24 mouse cellular contexts compared by ENCODE assay signal in the genomic region with DNA sequence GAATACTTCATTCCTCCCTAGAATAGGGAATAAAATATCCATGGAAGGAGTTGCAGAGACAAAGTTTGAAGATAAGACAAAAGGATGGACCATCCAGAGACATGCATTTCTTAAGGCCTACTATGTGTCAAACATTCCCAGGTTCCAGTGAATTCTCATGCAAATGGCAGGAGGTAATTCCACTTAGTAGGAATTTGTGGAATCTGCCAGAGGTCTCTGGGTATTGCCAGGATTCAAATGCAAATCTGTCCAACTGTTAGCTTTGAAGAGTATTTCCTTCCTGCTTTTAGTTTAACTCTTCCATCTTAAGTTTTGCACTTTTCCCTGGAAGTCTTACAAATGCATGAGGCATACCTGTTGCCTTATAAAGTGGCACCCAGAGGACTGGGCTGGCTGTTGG.
A peak's percentile ranks its signal among the peaks of the same experiment; 100 is the strongest.
DNase-seq lines count a peak whose midpoint lies in the region; ATAC-seq and TF ChIP-seq lines count a peak whose summit lies in the region.
"Had no signal": no experiment of that assay in that cellular context is flagged by ENCODE, and none has a peak within 500 bp of the region (broad histone marks: within the 10 kb centered on the region; RNA-seq: fewer than 3 reads in every experiment).

No protein-coding gene starts in this region.

- in situ Hi-C loops in ES-E14 (cut with MboI; ENCODE audit: low sequenced_read_pairs in 2 of 2, unreplicated experiment in 2 of 2): no loop called here

- H3K9ac ChIP-seq in ES-Bruce4 (ENCODE audit: low read depth, poor library complexity, severe bottlenecking) (no peak overlapping the region), ES-E14 (ENCODE audit: insufficient read depth, low read depth, low read length, poor library complexity, severe bottlenecking) (no peak overlapping the region)
- H3K9ac ChIP-seq in neural tube, embryonic 15.5 days (replicated peaks): no peak overlapping the region
- H3K9ac ChIP-seq: embryonic facial prominence, embryonic 13.5 days; embryonic facial prominence, embryonic 15.5 days; forebrain, embryonic 12.5 days had no signal

- DNase-seq in ES-E14 (ENCODE audit: low read depth, low spot score) (peak; percentile 52), ZHBTc4 (ENCODE audit: low read depth, low spot score) (peak; percentile 89)
- DNase-seq in retina, embryonic 14.5 days (ENCODE audit: low spot score): no peak
- DNase-seq in kidney, postnatal 25 days: no peak
- DNase-seq: adrenal gland, adult 2 months; adrenal gland, postnatal 10 days; adrenal gland, postnatal 25 days; cerebellum, adult 11 months; cerebellum, adult 18-20 months; cerebellum, adult 8-10 months; cerebellum, adult 9-11 months; cerebellum, postnatal 14 days; cerebellum, postnatal 36 days; embryo, embryonic 11 days had no signal

- TF ChIP-seq CTCF in E14TG2a.4 (conservative IDR thresholded peaks at IDR 0.05; ENCODE audit: low read length) (no peak), ES-Bruce4 (IDR thresholded peaks at IDR 0.05; ENCODE audit: low read depth, low read length) (no peak)

- H3K4me3 ChIP-seq in E14TG2a.4 (replicated peaks; ENCODE audit: low read length): 0 out of 2 replicates have a peak overlapping the region, but pooled peaks have one; percentile 7
- no peak overlapping the region for H3K4me3 ChIP-seq in ES-Bruce4 (ENCODE audit: low read depth, low read length)
- no peak overlapping the region for H3K4me3 ChIP-seq in ES-E14 (ENCODE audit: insufficient read depth in 1 of 2, low read depth in 1 of 2, low read length in 2 of 2, poor library complexity in 1 of 2, severe bottlenecking in 1 of 2)
- no peak overlapping the region for H3K4me3 ChIP-seq in neural tube, embryonic 15.5 days (replicated peaks)
- H3K4me3 ChIP-seq: embryonic facial prominence, embryonic 13.5 days; embryonic facial prominence, embryonic 15.5 days; erythroblast, embryonic 14.5 days; forebrain, embryonic 10.5 days; forebrain, embryonic 12.5 days had no signal

- no peak for TF ChIP-seq POLR2A in ES-Bruce4 (IDR thresholded peaks at IDR 0.05; ENCODE audit: insufficient read depth, low read length)

- H3K27me3 ChIP-seq in E14TG2a.4 (ENCODE audit: insufficient read depth, low read length) (no peaks in the 10 kb centered on the region), ES-Bruce4 (ENCODE audit: control insufficient read depth, insufficient read depth, low read length, poor library complexity, severe bottlenecking) (no peaks in the 10 kb centered on the region)
- no peaks in the 10 kb centered on the region for H3K27me3 ChIP-seq in neural tube, embryonic 15.5 days (replicated peaks)
- H3K27me3 ChIP-seq: embryonic facial prominence, embryonic 13.5 days; embryonic facial prominence, embryonic 15.5 days; forebrain, embryonic 12.5 days had no signal

- H3K4me2 ChIP-seq in neural tube, embryonic 15.5 days: no peak overlapping the region
- H3K4me2 ChIP-seq: embryonic facial prominence, embryonic 13.5 days; embryonic facial prominence, embryonic 15.5 days; forebrain, embryonic 12.5 days had no signal

- no peak for ATAC-seq in neural tube, embryonic 15.5 days (ENCODE audit: low FRiP score)
- ATAC-seq: forebrain, embryonic 14.5 days; forebrain, embryonic 16.5 days had no signal

- H3K36me3 ChIP-seq in E14TG2a.4 (ENCODE audit: insufficient read depth, low read length) (no peaks in the 10 kb centered on the region), ES-Bruce4 (ENCODE audit: control insufficient read depth, insufficient read depth, low read length, poor library complexity, severe bottlenecking) (no peaks in the 10 kb centered on the region), ES-E14 (ENCODE audit: control insufficient read depth, insufficient read depth, low read length, poor library complexity, severe bottlenecking) (no peaks in the 10 kb centered on the region)
- H3K36me3 ChIP-seq in neural tube, embryonic 15.5 days: no peaks in the 10 kb centered on the region
- H3K36me3 ChIP-seq: embryonic facial prominence, embryonic 13.5 days; embryonic facial prominence, embryonic 15.5 days; forebrain, embryonic 10.5 days; forebrain, embryonic 12.5 days had no signal

- no peaks in the 10 kb centered on the region for H3K9me3 ChIP-seq in E14TG2a.4 (ENCODE audit: low read length)
- H3K9me3 ChIP-seq in ES-Bruce4 (replicated peaks; ENCODE audit: control insufficient read depth, insufficient read depth, low read length, poor library complexity, severe bottlenecking): no peaks in the 10 kb centered on the region
- H3K9me3 ChIP-seq in ES-E14 (ENCODE audit: control insufficient read depth, insufficient read depth, low read depth, low read length): no peaks in the 10 kb centered on the region
- H3K9me3 ChIP-seq in neural tube, embryonic 15.5 days (replicated peaks): no peaks in the 10 kb centered on the region
- H3K9me3 ChIP-seq: embryonic facial prominence, embryonic 13.5 days; embryonic facial prominence, embryonic 15.5 days; forebrain, embryonic 10.5 days; forebrain, embryonic 12.5 days had no signal

- no peak for TF ChIP-seq EP300 in ES-Bruce4 (IDR thresholded peaks at IDR 0.05; ENCODE audit: insufficient read depth, low read depth, low read length)

- H3K27ac ChIP-seq in ES-Bruce4 (ENCODE audit: insufficient read depth, low read length): peak overlapping the region; percentile 82
- no peak overlapping the region; the same call in 1 of the 2 replicates for H3K27ac ChIP-seq in ES-E14 (ENCODE audit: insufficient read depth, low read depth, low read length, poor library complexity, severe bottlenecking)
- no peak overlapping the region for H3K27ac ChIP-seq in neural tube, embryonic 15.5 days (replicated peaks)
- H3K27ac ChIP-seq: embryonic facial prominence, embryonic 13.5 days; embryonic facial prominence, embryonic 15.5 days; forebrain, embryonic 10.5 days; forebrain, embryonic 12.5 days had no signal

- H3K4me1 ChIP-seq in E14TG2a.4 (replicated peaks; ENCODE audit: low read depth, low read length) (peaks cover 32% of the 10 kb centered on the region), ES-Bruce4 (ENCODE audit: control insufficient read depth, insufficient read depth, low read length) (no peaks in the 10 kb centered on the region), ES-E14 (ENCODE audit: control insufficient read depth in 2 of 2, insufficient read depth in 2 of 2, low read length in 2 of 2, poor library complexity in 1 of 2) (peaks cover 0 to 4% of the 10 kb centered on the region in 2 experiments; a peak in 1 of 4 replicates)
- H3K4me1 ChIP-seq in neural tube, embryonic 15.5 days: no peaks in the 10 kb centered on the region
- H3K4me1 ChIP-seq: embryonic facial prominence, embryonic 13.5 days; embryonic facial prominence, embryonic 15.5 days; forebrain, embryonic 10.5 days; forebrain, embryonic 12.5 days had no signal

TF ChIP-seq in ES-E14, 5 proteins besides CTCF, POLR2A, EP300 and RAD21:
- TF ChIP-seq ZNF384 (IDR thresholded peaks at IDR 0.05; ENCODE audit: low read depth, low read length) (no peak), CHD2 (IDR thresholded peaks at IDR 0.05; ENCODE audit: low read depth, low read length) (peak; percentile 80), MAFK (IDR thresholded peaks at IDR 0.05; ENCODE audit: insufficient read depth, low read depth, low read length) (no peak), HCFC1 (IDR thresholded peaks at IDR 0.05; ENCODE audit: borderline replicate concordance, insufficient read depth, low read length) (no peak), ZC3H11A (IDR thresholded peaks at IDR 0.05; ENCODE audit: borderline replicate concordance, low read depth, low read length) (no peak)

Comparison
In these comparisons a context has a peak if more than half of its experiments do, and no peak if none do; other contexts are left out.
1. DNase-seq: peak in ES-E14 (single experiment) and ZHBTc4 (single experiment); none in retina, embryonic 14.5 days (single experiment) and kidney, postnatal 25 days (0 of 2).